Mouse (Mus musculus): ENCODE data around the gene Tenm4.

GRCm38 (mm10) chr7:96408161-96408889 lies 237.3 kb downstream of the Tenm4 start:
- TF ChIP-seq CTCF (IDR thresholded peaks at IDR 0.05; ENCODE audit: extremely low read depth, insufficient read length, insufficient replicate concordance, low read depth, low read length) (no peak), POLR2A (IDR thresholded peaks at IDR 0.05; ENCODE audit: low read depth, low read length) (no peak)
